Mouse (Mus musculus) ZHBTc4 (cell line): ENCODE measurements around the gene Olfr1251.
"Not testable (repeated sequence)": the region's sequence is repeated elsewhere in the genome, so short reads cannot be mapped to it uniquely, and the experiment has no call there.

ENCODE experiments used
- DNase-seq: peaks from one replicate; pipeline ENCODE4 v3.0.0-alpha.2; 2011; ENCODE audit warnings: low read depth, low spot score

Olfr1251 gene

GRCm38 (mm10) chr2:89671836-89672235 is at the start of gene Olfr1251:
TSS of gene Olfr1251 (minus strand) at chr2:89671936.
- no peak for DNase-seq

GRCm38 (mm10) chr2:89691980-89692379 is 20.2 kb upstream of the Olfr1251 start:
- DNase-seq: no peak

GRCm38 (mm10) chr2:89661367-89661766 is 10.4 kb downstream of the Olfr1251 start, which contains the start of gene Olfr1250:
TSS of gene Olfr1250 (minus strand) at chr2:89661467.
- no peak for DNase-seq

DNA sequence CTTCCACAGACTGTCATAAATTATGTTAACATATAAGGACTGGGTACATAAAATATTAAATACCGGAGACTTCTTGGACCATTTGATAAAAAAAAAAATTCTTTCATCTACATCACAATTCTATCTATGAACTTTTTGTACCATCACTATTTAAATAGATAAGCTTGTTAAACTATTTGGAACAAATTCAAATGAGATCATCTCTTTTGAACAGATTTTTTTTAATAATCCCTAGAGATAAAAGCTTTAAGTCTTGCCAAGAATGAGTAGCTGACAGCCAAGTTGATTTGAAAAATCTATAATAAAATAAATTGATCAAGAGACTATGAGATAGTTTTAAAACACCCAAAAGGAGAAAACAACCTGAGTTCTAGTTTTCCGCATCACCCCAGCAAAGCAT is 36.9 kb downstream of the Olfr1251 start, which contains the start of gene Olfr1249:
Olfr1249 (minus strand) TSS at position 101 of the 400 bp plus-strand sequence.
- DNase-seq: no peak

DNA sequence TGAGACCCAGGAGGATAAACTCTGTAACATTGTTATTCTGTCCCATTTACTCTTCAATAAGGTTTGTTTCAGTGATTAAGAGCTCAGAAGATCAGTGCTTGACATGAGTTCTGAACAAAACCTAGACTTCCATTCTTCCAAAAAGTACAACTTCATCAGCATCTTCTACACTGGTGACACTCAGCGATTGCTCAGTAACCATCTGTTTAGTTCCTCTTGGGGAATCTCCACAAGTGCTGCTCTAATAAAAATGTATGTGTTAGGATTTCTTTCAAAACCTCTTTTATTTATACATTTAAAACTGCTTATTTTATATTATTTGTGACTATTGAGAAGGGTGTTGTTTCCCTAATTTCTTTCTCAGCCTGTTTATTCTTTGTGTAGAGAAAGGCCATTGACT is 53.6 kb downstream of the Olfr1251 start, which contains the start of gene Olfr1248:
Olfr1248 (minus strand) TSS at position 101 of the 400 bp plus-strand sequence.
- DNase-seq: not testable (repeated sequence)
